Mouse (Mus musculus) MEL (cell line): ENCODE results near the gene Gm17018.

ENCODE experiments used
- CTCF ChIP-seq, 3 experiments: IDR thresholded peaks in 2 of 3; conservative IDR thresholded peaks in 1 of 3; 2 replicates each; pipeline ENCODE4 v1.5.1; 2011 to 2012; ENCODE audit warnings: low read length in 3 of 3, low read depth in 2 of 3, mild to moderate bottlenecking in 2 of 3, improper control_type of control experiment in 1 of 3, inconsistent platforms in 1 of 3, mixed read lengths in 1 of 3, moderate library complexity in 1 of 3; ENCODE audit not compliant: control insufficient read depth in 1 of 3, insufficient read depth in 1 of 3, poor library complexity in 1 of 3, severe bottlenecking in 1 of 3
- EP300 ChIP-seq, 2 experiments: IDR thresholded peaks; 2 replicates each; pipeline ENCODE4 v1.6.1; 2011; ENCODE audit warnings: improper control_type of control experiment in 2 of 2, low read length in 2 of 2, low read depth in 1 of 2, mild to moderate bottlenecking in 1 of 2
- GATA1 ChIP-seq: IDR thresholded peaks from 2 replicates; pipeline ENCODE4 v1.6.1; 2011; ENCODE audit warnings: low read depth, low read length, improper control_type of control experiment
- HCFC1 ChIP-seq: IDR thresholded peaks from 2 replicates; pipeline ENCODE4 v1.6.1; 2012; ENCODE audit warnings: low read depth, mild to moderate bottlenecking, inconsistent platforms, low read length, improper control_type of control experiment, moderate library complexity
- MAFK ChIP-seq: IDR thresholded peaks from 2 replicates; pipeline ENCODE4 v1.6.1; 2011; ENCODE audit warnings: low read depth, mild to moderate bottlenecking, low read length, improper control_type of control experiment, borderline replicate concordance
- MAX ChIP-seq: IDR thresholded peaks from 2 replicates; pipeline ENCODE4 v1.6.1; 2011; ENCODE audit warnings: low read length, improper control_type of control experiment
- MXI1 ChIP-seq: IDR thresholded peaks from 2 replicates; pipeline ENCODE4 v1.6.1; 2011; ENCODE audit warnings: mild to moderate bottlenecking, low read depth, low read length, improper control_type of control experiment
- NELFE ChIP-seq: IDR thresholded peaks from 2 replicates; pipeline ENCODE4 v1.6.1; 2011; ENCODE audit warnings: low read depth, low read length, improper control_type of control experiment
- POLR2A ChIP-seq, 2 experiments: IDR thresholded peaks; 2 replicates each; pipeline ENCODE4 v1.6.1; 2011 to 2012; ENCODE audit warnings: low read length in 2 of 2, mild to moderate bottlenecking in 2 of 2, control low read depth in 1 of 2, improper control_type of control experiment in 1 of 2, low read depth in 1 of 2, moderate library complexity in 1 of 2; ENCODE audit not compliant: control insufficient read depth in 1 of 2, insufficient read depth in 1 of 2, poor library complexity in 1 of 2
- POLR2AphosphoS2 ChIP-seq: IDR thresholded peaks from 2 replicates; pipeline ENCODE4 v1.6.1; 2011; ENCODE audit warnings: low read length, improper control_type of control experiment
- RCOR1 ChIP-seq: IDR thresholded peaks from 2 replicates; pipeline ENCODE4 v1.6.1; 2012; ENCODE audit warnings: low read depth, mild to moderate bottlenecking, inconsistent platforms, low read length, improper control_type of control experiment
- TCF12 ChIP-seq: IDR thresholded peaks from 2 replicates; pipeline ENCODE4 v1.6.1; 2014; ENCODE audit warnings: low read depth, mild to moderate bottlenecking, inconsistent platforms, low read length, improper control_type of control experiment, moderate library complexity
- USF1 ChIP-seq: IDR thresholded peaks from 2 replicates; pipeline ENCODE4 v1.6.1; 2014; ENCODE audit warnings: low read depth, mild to moderate bottlenecking, inconsistent platforms, low read length, improper control_type of control experiment, moderate library complexity
- ZKSCAN1 ChIP-seq: IDR thresholded peaks from 2 replicates; pipeline ENCODE4 v1.6.1; 2012; ENCODE audit warnings: low read depth, mild to moderate bottlenecking, inconsistent platforms, low read length, improper control_type of control experiment, moderate library complexity

DNA sequence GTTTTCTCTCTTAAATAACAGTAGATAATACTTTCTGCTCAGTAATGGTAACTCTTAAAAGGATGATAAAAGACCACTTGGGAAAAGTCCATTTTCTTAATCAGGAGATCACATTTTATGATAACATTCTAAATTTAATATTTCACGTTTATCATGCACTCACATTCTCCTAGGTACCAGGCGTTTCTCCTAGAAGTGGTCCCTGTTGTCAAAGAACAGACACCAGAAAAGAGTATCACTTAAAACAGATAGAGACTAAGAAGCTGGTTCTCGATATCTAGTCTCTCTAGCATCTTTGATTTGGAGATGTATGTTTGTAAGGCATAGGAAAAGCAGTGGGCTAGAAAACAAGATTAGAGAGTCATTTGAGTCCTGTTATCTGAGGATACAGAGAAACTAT, 49.7 kb upstream of the Gm17018 start:
- no peak for TF ChIP-seq POLR2AphosphoS2
- no peak for TF ChIP-seq USF1
- no peak for TF ChIP-seq POLR2A (IDR thresholded peaks at IDR 0.05; ENCODE audit: control insufficient read depth in 1 of 2, insufficient read depth in 1 of 2, low read depth in 1 of 2, low read length in 2 of 2, poor library complexity in 1 of 2)
- no peak for TF ChIP-seq ZKSCAN1
- no peak for TF ChIP-seq CTCF (IDR thresholded peaks at IDR 0.05 in 2 of 3, conservative IDR thresholded peaks at IDR 0.05 in 1 of 3; ENCODE audit: control insufficient read depth in 1 of 3, insufficient read depth in 1 of 3, low read depth in 2 of 3, low read length in 3 of 3, poor library complexity in 1 of 3, severe bottlenecking in 1 of 3)
- TF ChIP-seq TCF12 = peak; percentile 87
- no peak for TF ChIP-seq MAX
- peak; percentile 74 to 76 for TF ChIP-seq EP300 (IDR thresholded peaks at IDR 0.05; ENCODE audit: low read depth in 1 of 2, low read length in 2 of 2)
- no peak for TF ChIP-seq NELFE
- no peak for TF ChIP-seq MXI1
- TF ChIP-seq HCFC1 = no peak
- TF ChIP-seq MAFK = no peak
- peak; percentile 74; the same call in 1 of the 2 replicates for TF ChIP-seq GATA1
- TF ChIP-seq RCOR1 = 0 out of 2 replicates have a peak, but pooled peaks have one; percentile 25
